Mouse (Mus musculus) gastrocnemius, postnatal 4 days (tissue): ENCODE results near the gene Ptpre. TPM values are rescaled to one million over a fixed set of nuclear protein-coding genes. Genes with fewer than 3 reads are reported as not detected.
"Not testable (repeated sequence)": the region's sequence is repeated elsewhere in the genome, so short reads cannot be mapped to it uniquely, and the experiment has no call there.

ENCODE experiments used
- DNase-seq, 2 experiments: peaks; one replicate each; pipeline ENCODE4 v3.0.0; 2021 to 2022; ENCODE audit warnings: low spot score in 2 of 2, mixed read lengths in 2 of 2
- total RNA-seq, 2 experiments: library from RNA; stranded (reverse); gene quantifications; 2 replicates each; pipeline ENCODE4 v1.2.3; 2021

Ptpre gene
- total RNA-seq, 2 experiments from 2014 or later = 9.2 to 10.3 TPM

DNA sequence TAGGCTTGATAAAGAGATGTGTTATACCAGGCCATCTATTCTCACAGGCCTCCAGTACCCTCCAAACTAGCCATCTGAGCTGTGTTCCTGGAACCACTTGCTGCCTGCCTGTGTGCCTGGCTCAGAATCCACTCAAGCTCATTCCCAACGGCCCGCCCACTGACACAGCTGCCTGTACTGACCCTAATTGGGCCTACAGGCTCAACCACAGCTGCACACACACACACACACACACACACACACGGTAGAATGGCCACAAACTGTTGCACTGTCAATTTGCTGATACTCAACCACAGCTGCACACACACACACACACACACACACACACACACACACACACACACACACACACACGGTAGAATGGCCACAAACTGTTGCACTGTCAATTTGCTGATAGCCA, 146.8 kb downstream of the Ptpre start:
- peak in 1 of 2 experiments; percentile 39 for DNase-seq

DNA sequence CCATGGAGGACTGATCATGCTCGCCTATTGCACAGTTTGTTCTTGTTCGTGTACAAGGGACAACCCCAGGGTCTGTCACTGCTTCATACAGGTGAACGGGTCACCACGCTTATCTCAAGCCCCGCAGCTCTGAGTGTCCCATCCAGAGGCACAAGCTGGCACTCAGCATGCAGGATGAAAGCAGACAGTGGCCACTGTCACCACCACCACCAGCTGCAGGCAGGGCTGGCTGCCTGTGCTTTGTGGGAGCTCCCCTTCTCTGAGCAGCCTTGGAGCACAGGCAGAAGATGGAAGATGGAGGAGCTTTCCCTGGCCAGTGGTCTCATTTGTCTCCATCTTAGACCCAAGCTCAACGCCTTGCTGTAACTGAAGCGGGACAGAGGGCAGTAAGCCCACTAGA, 147.7 kb downstream of the Ptpre start:
- no peak for DNase-seq

- DNase-seq = no peak
Measured at GRCm38 (mm10) chr7:135689396-135689795, 152.1 kb downstream of the Ptpre start.

GRCm38 (mm10) chr7:135691941-135692340, 154.7 kb downstream of the Ptpre start:
- DNase-seq = no peak

GRCm38 (mm10) chr7:135694130-135694529, 156.8 kb downstream of the Ptpre start:
- no peak for DNase-seq

GRCm38 (mm10) chr7:135694796-135695195, 157.5 kb downstream of the Ptpre start:
- DNase-seq = no peak

DNA sequence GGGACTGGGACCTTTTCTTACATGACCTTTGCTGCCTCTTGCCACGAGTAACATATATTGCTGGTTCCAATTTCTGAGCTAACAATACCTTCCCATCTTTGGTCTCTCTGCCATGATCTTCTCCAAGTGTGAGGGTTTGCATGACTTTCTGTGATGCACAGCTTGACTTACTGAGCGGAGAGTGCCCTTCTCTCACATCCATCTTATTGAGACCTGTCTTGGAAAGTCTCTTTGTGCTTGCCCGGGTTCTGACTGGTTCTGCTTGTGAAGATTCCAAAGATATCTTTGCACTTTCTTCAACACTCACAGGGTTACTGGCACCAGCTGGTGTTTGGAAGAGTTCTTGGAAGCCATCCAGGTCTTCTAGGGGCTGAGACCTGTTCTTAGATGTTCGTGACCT, 158.8 kb downstream of the Ptpre start:
- DNase-seq = no peak

GRCm38 (mm10) chr7:135697021-135697740, 159.9 kb downstream of the Ptpre start:
- not testable (repeated sequence) for DNase-seq

- DNase-seq = no peak
Measured at GRCm38 (mm10) chr7:135698362-135698761, 161.1 kb downstream of the Ptpre start.

GRCm38 (mm10) chr7:135699351-135699750, 162.1 kb downstream of the Ptpre start:
- not testable (repeated sequence) for DNase-seq

DNA sequence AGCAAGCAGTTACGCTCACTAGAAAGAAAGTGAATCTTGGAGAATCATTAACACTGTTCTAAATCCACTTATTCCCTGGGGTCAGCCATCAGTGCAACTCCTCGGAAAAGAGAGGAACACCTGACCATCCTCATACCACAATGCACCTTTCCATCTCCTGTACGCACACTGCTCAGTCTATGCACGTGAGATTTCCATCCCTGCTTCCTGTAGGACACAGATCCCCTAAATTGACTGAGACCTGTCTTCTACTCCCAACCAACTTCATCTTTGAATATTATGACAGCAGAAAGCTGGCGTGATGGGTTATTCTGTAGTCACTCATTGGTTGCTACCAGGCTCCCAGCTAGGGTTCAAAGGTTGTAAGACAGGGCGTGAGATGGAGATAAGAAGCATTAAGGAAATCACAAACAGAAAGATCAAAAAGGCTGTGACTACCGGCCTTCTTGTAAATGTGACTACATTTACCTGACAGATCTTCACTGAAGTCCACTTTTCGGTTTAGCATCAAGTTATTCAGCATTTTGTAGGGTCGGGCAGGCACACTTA, 166.4 kb downstream of the Ptpre start:
- no peak for DNase-seq

DNA sequence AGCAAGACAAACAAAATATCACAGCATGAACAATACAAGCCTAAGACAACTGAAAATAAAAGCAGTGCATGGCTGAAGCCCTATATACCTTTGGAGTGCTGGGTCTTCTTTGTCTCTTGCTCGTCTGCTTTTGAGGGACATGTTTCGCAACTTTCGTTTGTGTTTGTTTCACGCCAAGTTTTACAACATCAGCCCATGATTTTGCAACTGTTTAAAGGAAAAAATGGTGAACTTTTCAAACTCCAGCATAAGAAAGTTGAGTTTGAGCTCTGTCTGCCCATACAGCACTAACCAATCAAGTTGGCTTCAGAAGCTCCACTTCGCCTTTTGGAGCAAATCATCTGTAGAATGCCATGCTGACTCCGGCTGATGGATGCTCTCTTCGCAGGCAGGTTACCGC, 167.0 kb downstream of the Ptpre start:
- DNase-seq = no peak

- DNase-seq = no peak
Measured at GRCm38 (mm10) chr7:135705083-135705482, 167.8 kb downstream of the Ptpre start.

DNA sequence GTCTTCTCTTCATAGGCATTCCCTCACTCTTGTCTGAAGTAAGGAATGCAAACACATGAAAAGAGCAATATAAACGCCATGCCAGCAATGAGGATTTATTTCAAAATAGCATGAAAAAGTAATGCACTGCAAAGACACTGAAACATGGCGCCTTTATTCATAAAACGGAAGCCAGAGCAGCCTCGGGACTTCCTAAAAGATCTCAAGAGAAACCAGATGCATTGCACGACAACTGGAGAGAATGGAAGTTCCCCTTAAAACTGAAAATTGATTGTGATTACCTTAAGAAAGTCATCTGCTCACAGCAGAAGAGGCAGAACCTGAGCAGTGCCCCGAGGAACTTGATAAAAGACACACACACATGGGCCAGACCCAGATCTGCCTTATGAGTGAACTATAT, 168.5 kb downstream of the Ptpre start:
- no peak for DNase-seq

DNA sequence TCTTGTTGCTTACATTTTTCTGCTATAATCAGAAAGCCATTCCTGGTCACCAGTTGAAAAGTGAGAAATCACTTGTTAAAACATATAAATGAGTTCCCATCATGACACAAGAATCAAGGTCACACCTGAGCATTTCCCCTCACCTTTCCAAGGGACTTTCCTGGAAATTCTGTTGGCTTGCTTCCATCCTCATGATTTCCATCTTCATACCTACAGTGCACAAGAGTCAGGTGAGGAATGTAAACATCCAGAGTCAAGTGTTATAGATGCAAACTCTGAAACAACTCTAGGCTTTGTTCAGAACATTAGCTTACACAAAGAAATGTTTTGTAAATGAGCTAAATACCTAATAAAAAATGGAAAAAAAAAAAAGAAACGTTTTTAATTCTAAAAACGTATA, 173.4 kb downstream of the Ptpre start:
- no peak for DNase-seq

GRCm38 (mm10) chr7:135712534-135712933, 175.3 kb downstream of the Ptpre start:
- DNase-seq = no peak

DNA sequence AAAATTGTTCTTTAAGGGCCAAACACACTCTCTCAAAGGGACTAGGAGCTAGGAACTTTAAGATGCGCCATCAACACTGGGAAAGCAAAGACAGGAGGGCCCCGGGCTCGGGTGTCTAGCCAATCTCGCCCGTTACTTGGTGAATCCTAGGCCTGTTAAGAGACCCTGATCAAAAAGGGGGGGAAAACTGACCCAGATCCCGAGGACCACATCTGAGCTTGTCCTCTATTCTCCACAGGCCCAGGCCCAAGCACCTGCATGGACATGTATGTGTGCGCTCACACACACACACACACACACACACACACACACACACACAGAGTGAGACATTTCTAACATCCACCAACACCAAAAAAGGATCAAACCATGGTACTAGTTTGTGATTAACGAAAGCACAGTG, 176.0 kb downstream of the Ptpre start:
- no peak for DNase-seq

GRCm38 (mm10) chr7:135715166-135715565, 177.9 kb downstream of the Ptpre start:
- DNase-seq = no peak

DNA sequence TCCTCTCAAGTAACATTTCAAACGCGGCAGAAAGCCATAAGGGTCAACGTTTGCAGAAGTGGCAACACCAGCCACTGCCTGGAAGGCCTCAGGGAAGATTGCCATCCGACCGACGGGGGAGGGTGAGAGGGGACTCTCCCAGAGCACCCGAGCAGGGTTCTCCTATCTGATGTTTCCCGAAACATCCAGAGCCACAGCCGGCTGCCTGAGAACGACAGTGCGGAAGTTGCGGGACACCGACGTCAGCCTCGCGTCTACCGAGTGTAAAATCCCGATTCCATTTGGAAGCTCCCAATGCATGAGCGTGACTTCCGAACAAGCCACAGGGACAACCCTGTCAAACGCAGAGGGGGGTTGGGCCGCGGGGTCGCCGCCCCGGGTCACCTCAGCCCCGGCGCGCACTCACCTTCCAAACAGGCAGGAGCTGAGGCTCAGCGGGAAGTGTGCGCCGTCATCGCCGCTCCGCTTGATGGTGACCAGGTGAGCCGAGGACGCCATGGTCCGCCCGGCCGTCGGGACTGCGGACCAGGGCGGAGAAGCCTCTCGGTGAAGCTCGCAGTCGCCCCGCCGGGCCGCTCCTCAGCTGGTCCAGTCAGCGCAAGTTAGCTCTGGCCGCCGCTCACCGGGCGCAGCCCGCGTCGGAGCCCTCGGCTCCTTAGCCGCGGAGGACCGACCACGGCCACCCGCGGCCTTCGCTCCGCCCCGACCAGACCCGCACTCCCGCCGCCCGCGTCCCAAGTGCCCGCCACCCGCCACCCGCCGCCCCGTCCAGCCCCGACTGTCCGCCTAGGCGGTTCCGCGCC, 178.6 kb downstream of the Ptpre start, which contains the start of gene Mki67:
Mki67 (minus strand) TSS at position 720 of the 803 bp plus-strand sequence.
- peak; percentile 28 to 31 for DNase-seq

DNA sequence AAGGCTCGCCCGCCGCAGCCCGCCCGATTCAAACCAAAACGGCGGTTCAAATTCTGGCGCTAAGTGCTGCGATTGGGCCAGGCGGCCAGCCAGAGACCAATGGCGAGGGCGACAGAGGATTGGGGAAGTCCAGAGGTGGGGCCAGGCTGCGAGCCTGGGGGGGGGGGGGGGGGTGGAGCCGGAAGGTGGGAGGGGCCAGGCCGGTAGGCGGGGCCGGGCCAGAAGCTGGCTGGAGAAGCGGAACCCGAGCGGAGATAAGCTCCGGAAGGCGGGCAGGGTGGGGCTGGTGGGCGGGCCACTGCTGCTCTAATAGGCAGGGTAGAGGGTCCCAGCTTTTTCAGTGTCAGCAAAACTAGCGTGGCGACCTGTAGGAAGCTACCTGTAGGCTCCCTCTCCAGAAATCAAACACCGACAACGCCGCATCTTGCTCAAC, 179.2 kb downstream of the Ptpre start:
- DNase-seq = peak; percentile 79 to 92

DNA sequence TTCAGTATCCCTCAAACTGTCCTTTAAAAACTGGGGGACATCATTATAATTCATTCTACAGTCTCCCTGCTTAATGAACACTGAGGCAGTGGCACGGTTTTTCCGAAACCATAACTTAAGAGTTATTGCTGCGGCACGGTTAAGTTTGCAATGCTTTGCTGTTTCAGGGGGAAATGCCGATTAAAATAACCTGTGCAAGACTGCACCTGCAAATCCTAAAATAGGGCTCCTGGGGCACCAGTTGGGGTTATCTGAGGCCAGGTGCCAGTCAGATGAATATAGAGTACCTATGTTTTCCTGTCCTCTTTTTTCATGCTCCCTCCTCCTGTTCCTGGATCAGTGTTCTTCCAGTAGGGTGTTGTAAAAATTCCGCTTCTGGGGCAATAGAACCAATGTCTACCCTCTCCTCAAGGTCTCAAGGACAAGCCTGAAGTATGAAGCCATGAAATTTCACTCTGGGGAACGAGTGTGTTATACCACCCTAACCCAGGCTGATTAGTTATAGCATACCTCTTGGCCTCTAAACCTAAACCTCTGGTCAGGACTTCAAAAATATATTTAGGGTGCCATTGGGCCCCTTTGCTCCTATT, 179.8 kb downstream of the Ptpre start:
- no peak for DNase-seq
